Mouse (Mus musculus) lung, embryonic 14.5 days (tissue): ENCODE measurements around the gene Ucma. TPM values are rescaled to one million over a fixed set of nuclear protein-coding genes. Genes with fewer than 3 reads are reported as not detected.
A peak's percentile ranks its signal among the peaks of the same experiment; 100 is the strongest.

Experiments
- ATAC-seq: fragments of 200-750 bp; cut with Nextera tagmentation; 2 replicates; pipeline ENCODE4 v1.8.0; 2017; ENCODE audit warnings: mild to moderate bottlenecking, moderate TSS enrichment, moderate library complexity; ENCODE audit not compliant: insufficient read depth
- DNase-seq: peaks from one replicate; pipeline ENCODE4 v3.0.0-alpha.2; 2015
- H3K27ac ChIP-seq: fragments of 300-500 bp; sonication (generic); 2 replicates; pipeline ENCODE4 v1.5.1; 2014; ENCODE audit warnings: low read depth, mild to moderate bottlenecking, moderate library complexity
- H3K27me3 ChIP-seq: fragments of 300-500 bp; sonication (generic); 2 replicates; pipeline ENCODE4 v1.6.1; 2014; ENCODE audit warnings: low read length, control low read depth; ENCODE audit not compliant: insufficient read depth
- H3K36me3 ChIP-seq: fragments of 300-500 bp; sonication (generic); 2 replicates; pipeline ENCODE4 v1.6.1; 2014; ENCODE audit warnings: control low read depth; ENCODE audit not compliant: insufficient read depth
- H3K4me1 ChIP-seq: fragments of 300-500 bp; sonication (generic); 2 replicates; pipeline ENCODE4 v1.6.1; 2014; ENCODE audit warnings: antibody characterized with exemption, control low read depth; ENCODE audit not compliant: insufficient read depth
- H3K4me2 ChIP-seq: fragments of 300-500 bp; sonication (generic); 2 replicates; pipeline ENCODE4 v1.6.1; 2014; ENCODE audit warnings: mild to moderate bottlenecking
- H3K4me3 ChIP-seq: fragments of 300-500 bp; sonication (generic); 2 replicates; pipeline ENCODE4 v1.5.1; 2014; ENCODE audit warnings: low read depth, low read length
- H3K9ac ChIP-seq: fragments of 300-500 bp; sonication (generic); 2 replicates; pipeline ENCODE4 v1.6.1; 2014
- H3K9me3 ChIP-seq: fragments of 300-500 bp; sonication (generic); 2 replicates; pipeline ENCODE4 v1.6.1; 2016; ENCODE audit warnings: low read depth, low read length, control low read depth
- CTCF ChIP-seq: IDR thresholded peaks from 2 replicates; pipeline ENCODE4 v1.5.1; 2016; ENCODE audit warnings: antibody characterized with exemption, low read depth
- WGBS: fragments of 180-500 bp; shearing (Covaris S2); extraction: QIAGEN DNeasy Blood & Tissue Kit; methylation state at CpG from one replicate; pipeline ENCODE4 v1.1.7; 2014; 5-methylcytosine and 5-hydroxymethylcytosine counted together
- polyA plus RNA-seq: library from polyadenylated mRNA; unstranded; fragments of >200 nt; fragmentation: Nextera tagmentation; extraction: Ambion mirVana; gene quantifications from 2 replicates; pipeline ENCODE4 v1.2.1, GENCODE M21; 2014

Ucma gene
- polyA plus RNA-seq, 1 experiment from 2014 or later: not detected

- Histone ChIP-seq H3K27ac (no peak overlapping the region), H3K4me3 (no peak overlapping the region), H3K27me3 (no peaks in the 10 kb centered on the region), H3K36me3 (peaks cover 90% of the 10 kb centered on the region), H3K9ac (no peak overlapping the region), H3K9me3 (no peaks in the 10 kb centered on the region), H3K4me2 (no peak overlapping the region), H3K4me1 (no peaks in the 10 kb centered on the region)
- 91% methylated on average over 6 of the region's 6 CpGs for WGBS
- no peak for TF ChIP-seq CTCF
- no peak for DNase-seq
- ATAC-seq: no peak
Observed at GRCm38 (mm10) chr2:5001266-5001665, 25.3 kb downstream of the Ucma start.

- H3K4me3 ChIP-seq: no peak overlapping the region
- TF ChIP-seq CTCF: no peak
- 91% methylated on average over 4 of the region's 4 CpGs for WGBS
- H3K9me3 ChIP-seq: no peaks in the 10 kb centered on the region
- ATAC-seq (no peak), DNase-seq (no peak)
- H3K9ac ChIP-seq: no peak overlapping the region
- no peak overlapping the region for H3K27ac ChIP-seq
- peaks cover 66% of the 10 kb centered on the region for H3K36me3 ChIP-seq
- H3K4me2 ChIP-seq: no peak overlapping the region
- H3K4me1 ChIP-seq: peaks cover 3% of the 10 kb centered on the region; the same call in 1 of the 2 replicates
- H3K27me3 ChIP-seq: no peaks in the 10 kb centered on the region
Observed at GRCm38 (mm10) chr2:5007107-5007506, 31.2 kb downstream of the Ucma start.

- peaks cover 24% of the 10 kb centered on the region for H3K36me3 ChIP-seq
- peak overlapping the region; percentile 70 for H3K4me3 ChIP-seq
- 0 out of 2 replicates have a peak overlapping the region, but pooled peaks have one; percentile 70 for H3K27ac ChIP-seq
- peak overlapping the region; percentile 62 for H3K9ac ChIP-seq
- peak overlapping the region; percentile 62 for H3K4me2 ChIP-seq
- 9% methylated on average over 8 of the region's 8 CpGs for WGBS
- H3K9me3 ChIP-seq: no peaks in the 10 kb centered on the region
- DNase-seq (no peak), ATAC-seq (peak; percentile 37; the same call in 1 of the 2 replicates)
- no peaks in the 10 kb centered on the region for H3K27me3 ChIP-seq
- no peak for TF ChIP-seq CTCF
- peaks cover 3% of the 10 kb centered on the region; the same call in 1 of the 2 replicates for H3K4me1 ChIP-seq
Observed at GRCm38 (mm10) chr2:5011898-5012490, 36.1 kb downstream of the Ucma start.

GRCm38 (mm10) chr2:5012491-5013324 is 36.8 kb downstream of the Ucma start, which contains the start of gene Mcm10:
Mcm10 (minus strand) TSS chr2:5012791.
- H3K4me3 ChIP-seq: peak within 1 kb of the TSS; percentile 70
- peak; percentile 100 for DNase-seq
- peak; percentile 100 for ATAC-seq
- H3K36me3 ChIP-seq: peaks cover 17% of the 10 kb centered on the region
- peak within 1 kb of the TSS; percentile 62 for H3K4me2 ChIP-seq
- no peaks in the 10 kb centered on the region for H3K27me3 ChIP-seq
- TF ChIP-seq CTCF: no peak
- H3K9ac ChIP-seq: peak within 1 kb of the TSS; percentile 62
- H3K9me3 ChIP-seq: no peaks in the 10 kb centered on the region
- peaks cover 3% of the 10 kb centered on the region; the same call in 1 of the 2 replicates for H3K4me1 ChIP-seq
- H3K27ac ChIP-seq: peak within 1 kb of the TSS; percentile 70
- WGBS: 4% methylated on average over 32 of the region's 32 CpGs

GRCm38 (mm10) chr2:5014616-5015015 is 38.7 kb downstream of the Ucma start:
- no peak overlapping the region for H3K4me3 ChIP-seq
- H3K27ac ChIP-seq: no peak overlapping the region
- peaks cover 3% of the 10 kb centered on the region; the same call in 1 of the 2 replicates for H3K4me1 ChIP-seq
- no peaks in the 10 kb centered on the region for H3K9me3 ChIP-seq
- no peak overlapping the region for H3K4me2 ChIP-seq
- no peak for ATAC-seq
- no peak overlapping the region for H3K9ac ChIP-seq
- no peak for DNase-seq
- 63% methylated on average over 7 of the region's 7 CpGs for WGBS
- peaks cover 3% of the 10 kb centered on the region; the same call in 1 of the 2 replicates for H3K36me3 ChIP-seq
- no peaks in the 10 kb centered on the region for H3K27me3 ChIP-seq
- no peak for TF ChIP-seq CTCF

GRCm38 (mm10) chr2:5015527-5015926 is 39.6 kb downstream of the Ucma start:
- H3K4me2 ChIP-seq: no peak overlapping the region
- DNase-seq (no peak), ATAC-seq (no peak)
- H3K4me3 ChIP-seq: no peak overlapping the region
- H3K27me3 ChIP-seq: no peaks in the 10 kb centered on the region
- no peak overlapping the region for H3K27ac ChIP-seq
- H3K4me1 ChIP-seq: peaks cover 3% of the 10 kb centered on the region; the same call in 1 of the 2 replicates
- 81% methylated on average over 6 of the region's 6 CpGs for WGBS
- H3K9ac ChIP-seq: no peak overlapping the region
- H3K36me3 ChIP-seq: peaks cover 2% of the 10 kb centered on the region; the same call in 1 of the 2 replicates
- no peaks in the 10 kb centered on the region for H3K9me3 ChIP-seq
- no peak for TF ChIP-seq CTCF

GRCm38 (mm10) chr2:5016922-5017321 is 41.0 kb downstream of the Ucma start:
- DNase-seq (no peak), ATAC-seq (no peak)
- no peak for TF ChIP-seq CTCF
- H3K4me3 ChIP-seq: no peak overlapping the region
- H3K4me2 ChIP-seq: no peak overlapping the region
- no peaks in the 10 kb centered on the region for H3K4me1 ChIP-seq
- H3K9me3 ChIP-seq: no peaks in the 10 kb centered on the region
- no peaks in the 10 kb centered on the region for H3K36me3 ChIP-seq
- WGBS: 85% methylated on average over 7 of the region's 7 CpGs
- no peak overlapping the region for H3K27ac ChIP-seq
- H3K9ac ChIP-seq: no peak overlapping the region
- no peaks in the 10 kb centered on the region for H3K27me3 ChIP-seq
